Mouse (Mus musculus): ENCODE results near the gene BC051142. TPM values are rescaled to one million over a fixed set of nuclear protein-coding genes. Genes with fewer than 3 reads are reported as not detected.
"Not testable (repeated sequence)": the region's sequence is repeated elsewhere in the genome, so short reads cannot be mapped to it uniquely, and the experiment has no call there.

Gene BC051142
- polyA plus RNA-seq, 1 experiment from 2014 or later: 1.3 TPM

- DNase-seq (ENCODE audit: extremely low spot score, low spot score): no peak
- Histone ChIP-seq H3K4me3 (no peak overlapping the region), H3K4me1 (no peaks in the 10 kb centered on the region), H3K9me3 (no peaks in the 10 kb centered on the region), H3K36me3 (replicated peaks) (no peaks in the 10 kb centered on the region), H3K27me3 (ENCODE audit: poor library complexity, severe bottlenecking) (no peaks in the 10 kb centered on the region), H3K27ac (no peak overlapping the region)
These were observed 29.0 kb downstream of the BC051142 start for GRCm38 (mm10) chr17:34427597-34427996.

DNA sequence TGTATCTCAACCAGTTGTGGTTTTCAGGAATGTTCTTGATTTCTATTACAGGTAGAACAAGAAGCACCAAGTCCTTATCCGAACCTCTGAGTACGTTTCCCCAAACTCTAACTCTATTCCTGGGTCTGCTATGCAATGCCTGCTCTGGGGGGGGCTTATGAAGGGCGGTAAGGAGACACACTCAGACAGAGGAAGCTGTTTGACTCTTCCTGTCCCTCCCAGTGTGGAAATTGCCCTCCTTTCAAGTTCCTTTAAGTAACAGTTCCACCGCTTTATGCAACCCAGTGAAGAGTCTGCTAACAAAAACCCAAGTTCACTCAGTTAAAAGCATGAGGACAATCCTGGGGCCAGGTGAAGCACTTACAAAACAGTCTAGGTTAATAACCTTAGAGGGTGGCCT lies 38.5 kb downstream of the BC051142 start:
- no peak overlapping the region for H3K27ac ChIP-seq

DNA sequence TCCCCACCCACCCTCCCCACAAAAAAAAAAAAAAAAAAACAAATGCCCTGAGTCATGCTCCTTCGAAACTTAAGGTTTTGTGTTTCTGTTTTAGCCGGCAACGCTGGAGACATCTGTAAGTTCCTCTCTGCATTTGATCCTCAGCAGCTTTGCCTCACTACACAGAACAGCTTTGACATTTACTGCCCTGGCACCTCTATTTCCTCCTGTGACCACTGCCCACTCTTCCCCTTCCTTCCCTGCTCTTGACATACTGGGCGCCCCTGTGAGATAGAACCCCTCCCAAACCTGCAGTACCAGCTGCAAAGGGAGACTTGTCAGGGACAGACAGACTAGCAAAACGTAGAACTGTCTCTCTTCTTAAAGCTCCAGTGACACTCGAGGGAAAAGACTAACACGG lies 39.0 kb downstream of the BC051142 start:
- H3K27ac ChIP-seq: no peak overlapping the region

More for the DNA sequence above, 38.5 kb downstream of the BC051142 start:
- Histone ChIP-seq H3K27me3 (ENCODE audit: poor library complexity, severe bottlenecking) (no peaks in the 10 kb centered on the region), H3K4me3 (no peak overlapping the region), H3K9me3 (peaks cover 7% of the 10 kb centered on the region; the same call in 1 of the 2 replicates), H3K36me3 (replicated peaks) (no peaks in the 10 kb centered on the region), H3K4me1 (no peaks in the 10 kb centered on the region)
- 69% methylated on average over 4 of the region's 4 CpGs for WGBS
- no peak for DNase-seq (ENCODE audit: extremely low spot score, low spot score)

GRCm38 (mm10) chr17:34438588-34438987 lies 40.0 kb downstream of the BC051142 start:
- H3K27me3 ChIP-seq (ENCODE audit: poor library complexity, severe bottlenecking): no peaks in the 10 kb centered on the region
- no peaks in the 10 kb centered on the region for H3K36me3 ChIP-seq (replicated peaks)
- no peak overlapping the region for H3K27ac ChIP-seq
- H3K9me3 ChIP-seq: peaks cover 7% of the 10 kb centered on the region; the same call in 1 of the 2 replicates
- H3K4me3 ChIP-seq: no peak overlapping the region
- no peaks in the 10 kb centered on the region for H3K4me1 ChIP-seq
- 76% methylated on average over 1 of the region's 1 CpGs for WGBS
- DNase-seq (ENCODE audit: extremely low spot score, low spot score): no peak

More for the DNA sequence above, 39.0 kb downstream of the BC051142 start:
- Histone ChIP-seq H3K4me1 (no peaks in the 10 kb centered on the region), H3K9me3 (peaks cover 7% of the 10 kb centered on the region; the same call in 1 of the 2 replicates), H3K27me3 (ENCODE audit: poor library complexity, severe bottlenecking) (no peaks in the 10 kb centered on the region), H3K4me3 (no peak overlapping the region), H3K36me3 (replicated peaks) (no peaks in the 10 kb centered on the region)
- WGBS: 77% methylated on average over 7 of the region's 7 CpGs
- DNase-seq (ENCODE audit: extremely low spot score, low spot score): no peak

DNA sequence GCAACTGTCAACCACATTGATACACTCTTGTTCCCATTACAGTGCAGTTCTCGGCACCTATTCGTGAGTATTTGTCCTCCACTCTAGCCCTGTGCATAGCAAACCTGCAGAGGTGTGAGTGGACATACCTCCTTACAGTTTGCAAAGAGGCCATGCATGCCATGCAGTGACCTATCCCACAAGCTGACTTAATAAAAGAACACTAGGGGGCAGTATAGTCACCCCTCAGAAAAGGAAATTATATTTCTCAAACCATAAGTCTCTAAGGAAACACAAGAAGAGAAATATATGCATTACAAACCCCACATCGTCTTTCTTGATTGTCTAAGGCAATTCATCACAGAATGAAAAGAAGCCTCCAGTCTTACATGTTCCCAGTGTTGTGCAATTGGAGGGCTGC lies 41.2 kb downstream of the BC051142 start:
- 60% methylated on average over 3 of the region's 3 CpGs for WGBS
- no peak overlapping the region for H3K27ac ChIP-seq
- peaks cover 7% of the 10 kb centered on the region; the same call in 1 of the 2 replicates for H3K9me3 ChIP-seq
- no peak for DNase-seq (ENCODE audit: extremely low spot score, low spot score)
- H3K4me3 ChIP-seq: no peak overlapping the region
- no peaks in the 10 kb centered on the region for H3K36me3 ChIP-seq (replicated peaks)
- H3K27me3 ChIP-seq (ENCODE audit: poor library complexity, severe bottlenecking): no peaks in the 10 kb centered on the region
- no peaks in the 10 kb centered on the region for H3K4me1 ChIP-seq

DNA sequence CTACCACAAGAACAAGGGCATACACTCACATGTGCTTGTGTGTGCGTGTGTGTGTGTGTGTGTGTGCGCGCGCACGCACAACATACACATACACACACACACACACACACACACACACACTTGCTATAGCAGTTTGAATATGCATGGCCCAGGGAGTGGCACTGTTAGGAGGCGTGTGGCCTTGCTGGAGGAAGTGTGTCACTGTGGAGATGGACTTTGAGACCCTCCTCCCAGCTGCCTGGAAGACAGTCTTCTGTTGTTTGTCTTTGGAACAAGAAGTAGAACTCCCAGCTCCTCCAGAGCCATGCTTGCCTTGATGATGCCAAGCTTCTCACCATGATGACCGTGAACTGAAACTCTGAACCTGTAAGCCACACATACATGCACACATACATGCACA lies 43.4 kb downstream of the BC051142 start:
- Histone ChIP-seq H3K4me1 (no peaks in the 10 kb centered on the region), H3K27me3 (ENCODE audit: poor library complexity, severe bottlenecking) (no peaks in the 10 kb centered on the region), H3K9me3 (no peaks in the 10 kb centered on the region), H3K4me3 (no peak overlapping the region), H3K36me3 (replicated peaks) (no peaks in the 10 kb centered on the region), H3K27ac (no peak overlapping the region)
- DNase-seq (ENCODE audit: extremely low spot score, low spot score): no peak
- WGBS: 96% methylated on average over 7 of the region's 7 CpGs

DNA sequence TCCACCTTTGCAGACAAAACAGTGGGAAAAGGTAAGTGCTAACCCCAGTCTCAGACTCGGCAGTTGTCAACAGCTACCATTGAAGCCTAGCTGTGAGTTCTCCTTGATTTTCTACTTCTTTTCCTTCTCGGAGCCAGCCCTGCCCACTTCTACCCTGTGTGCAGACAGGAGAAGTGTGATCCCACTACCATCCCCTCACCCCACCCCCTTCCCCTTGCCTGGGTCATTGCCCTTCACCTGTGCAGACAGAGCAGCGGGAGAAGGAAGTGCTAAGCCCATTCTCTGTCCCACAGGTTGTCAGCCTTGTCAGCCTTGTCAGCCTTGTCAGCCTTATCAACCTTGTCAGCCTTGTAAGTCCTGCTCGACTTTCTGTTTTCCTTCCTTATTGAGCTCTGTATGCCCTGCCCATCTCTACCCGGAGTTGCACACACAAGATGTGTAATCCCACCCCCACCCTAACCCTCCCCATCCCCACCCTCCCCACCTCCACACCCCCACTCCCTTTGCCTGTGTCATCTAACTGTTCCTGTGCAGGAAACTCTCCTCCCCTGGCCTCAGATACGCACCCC lies 49.9 kb downstream of the BC051142 start:
- 64% methylated on average over 6 of the region's 6 CpGs for WGBS
- 0 out of 2 replicates have a peak, but pooled peaks cover 4% of the 10 kb centered on the region for H3K4me1 ChIP-seq

GRCm38 (mm10) chr17:34457668-34458067 lies 59.0 kb downstream of the BC051142 start:
- H3K9me3 ChIP-seq: no peaks in the 10 kb centered on the region
- H3K4me3 ChIP-seq: no peak overlapping the region
- 83% methylated on average over 4 of the region's 4 CpGs for WGBS
- no peaks in the 10 kb centered on the region for H3K36me3 ChIP-seq (replicated peaks)
- no peak overlapping the region for H3K27ac ChIP-seq
- no peak for DNase-seq (ENCODE audit: extremely low spot score, low spot score)
- H3K27me3 ChIP-seq (ENCODE audit: poor library complexity, severe bottlenecking): no peaks in the 10 kb centered on the region
- H3K4me1 ChIP-seq: peaks cover 6% of the 10 kb centered on the region; the same call in 1 of the 2 replicates

More for the DNA sequence above, 49.9 kb downstream of the BC051142 start:
- no peak overlapping the region for H3K27ac ChIP-seq
- H3K36me3 ChIP-seq (replicated peaks): no peaks in the 10 kb centered on the region
- no peak for DNase-seq (ENCODE audit: extremely low spot score, low spot score)
- H3K4me3 ChIP-seq: no peak overlapping the region
- no peaks in the 10 kb centered on the region for H3K9me3 ChIP-seq
- H3K27me3 ChIP-seq (ENCODE audit: poor library complexity, severe bottlenecking): no peaks in the 10 kb centered on the region

DNA sequence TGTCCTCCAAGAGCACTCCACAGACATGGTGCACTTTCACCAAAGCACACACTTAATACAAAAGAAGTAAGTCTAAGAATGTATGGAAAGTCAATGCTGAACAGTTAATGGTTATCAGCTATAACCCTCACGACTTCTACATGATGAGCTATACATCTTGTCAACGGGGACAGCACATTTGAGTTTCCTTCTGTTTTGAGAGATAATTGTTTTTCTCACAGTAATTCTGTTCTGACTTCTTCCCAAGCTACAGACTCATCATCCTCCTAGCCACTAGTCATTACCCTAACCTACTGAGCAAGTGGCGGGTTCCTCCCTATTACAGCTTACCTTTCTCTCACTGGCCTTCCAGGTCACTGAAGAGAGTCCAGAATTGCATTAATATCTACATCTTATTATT lies 60.6 kb downstream of the BC051142 start:
- WGBS: 85% methylated on average over 3 of the region's 3 CpGs

GRCm38 (mm10) chr17:34465906-34466305 lies 67.3 kb downstream of the BC051142 start:
- not testable (repeated sequence) for H3K36me3 ChIP-seq (replicated peaks); H3K27me3 ChIP-seq (ENCODE audit: poor library complexity, severe bottlenecking); H3K4me1 ChIP-seq; DNase-seq (ENCODE audit: extremely low spot score, low spot score); H3K9me3 ChIP-seq; H3K27ac ChIP-seq; H3K4me3 ChIP-seq

More for the DNA sequence above, 60.6 kb downstream of the BC051142 start:
- H3K27ac ChIP-seq: no peak overlapping the region
- no peaks in the 10 kb centered on the region for H3K9me3 ChIP-seq
- H3K27me3 ChIP-seq (ENCODE audit: poor library complexity, severe bottlenecking): no peaks in the 10 kb centered on the region
- H3K4me3 ChIP-seq: no peak overlapping the region
- H3K36me3 ChIP-seq (replicated peaks): no peaks in the 10 kb centered on the region
- H3K4me1 ChIP-seq: peaks cover 6% of the 10 kb centered on the region; the same call in 1 of the 2 replicates
- no peak for DNase-seq (ENCODE audit: extremely low spot score, low spot score)

DNA sequence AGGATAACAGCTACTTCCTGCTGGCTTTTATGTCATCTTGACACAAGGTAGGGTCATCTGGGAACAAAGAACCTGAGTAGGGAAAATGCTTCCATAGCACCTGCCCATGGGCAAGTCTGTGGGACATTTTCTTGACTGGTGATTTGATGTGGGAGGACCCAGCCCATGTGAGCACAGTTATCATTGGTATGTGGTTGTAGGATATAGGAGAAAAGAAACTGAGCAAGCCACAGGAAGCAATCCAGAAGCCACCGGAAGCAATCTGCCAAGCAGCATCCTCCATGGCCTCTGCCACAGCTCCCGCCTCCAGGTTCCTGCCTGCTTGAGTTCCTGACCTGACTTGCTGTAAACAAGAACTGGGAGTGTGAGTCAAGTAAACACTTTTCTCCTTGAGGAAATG lies 71.9 kb downstream of the BC051142 start:
- no peak for DNase-seq (ENCODE audit: extremely low spot score, low spot score)
- Histone ChIP-seq H3K36me3 (replicated peaks) (no peaks in the 10 kb centered on the region), H3K27me3 (ENCODE audit: poor library complexity, severe bottlenecking) (no peaks in the 10 kb centered on the region), H3K27ac (no peak overlapping the region), H3K9me3 (no peaks in the 10 kb centered on the region), H3K4me1 (no peaks in the 10 kb centered on the region), H3K4me3 (no peak overlapping the region)
- WGBS: 89% methylated on average over 2 of the region's 2 CpGs

DNA sequence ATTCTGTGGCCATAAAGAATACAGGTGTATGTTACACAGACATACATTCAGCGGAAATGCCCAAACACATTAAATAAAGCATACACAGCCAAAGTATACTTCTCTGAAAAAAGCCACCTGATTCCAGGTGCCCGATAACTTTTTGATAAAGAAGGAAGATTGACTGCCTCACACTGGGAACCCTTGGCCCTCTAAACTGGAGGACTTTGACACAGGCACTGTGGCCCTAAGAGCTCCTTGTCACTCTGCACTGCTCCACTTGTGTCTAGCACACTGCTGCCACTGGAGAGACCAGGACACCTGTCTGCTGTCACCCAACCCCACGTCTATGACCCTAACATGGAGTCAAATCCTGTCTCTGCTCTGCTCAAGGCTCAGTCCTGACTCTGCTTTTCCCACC lies 76.4 kb downstream of the BC051142 start:
- no peak overlapping the region for H3K27ac ChIP-seq
- 82% methylated on average over 3 of the region's 3 CpGs for WGBS
- H3K9me3 ChIP-seq: no peaks in the 10 kb centered on the region
- H3K4me1 ChIP-seq: no peaks in the 10 kb centered on the region
- H3K27me3 ChIP-seq (ENCODE audit: poor library complexity, severe bottlenecking): no peaks in the 10 kb centered on the region
- H3K36me3 ChIP-seq (replicated peaks): no peaks in the 10 kb centered on the region
- no peak overlapping the region for H3K4me3 ChIP-seq
- DNase-seq (ENCODE audit: extremely low spot score, low spot score): no peak

DNA sequence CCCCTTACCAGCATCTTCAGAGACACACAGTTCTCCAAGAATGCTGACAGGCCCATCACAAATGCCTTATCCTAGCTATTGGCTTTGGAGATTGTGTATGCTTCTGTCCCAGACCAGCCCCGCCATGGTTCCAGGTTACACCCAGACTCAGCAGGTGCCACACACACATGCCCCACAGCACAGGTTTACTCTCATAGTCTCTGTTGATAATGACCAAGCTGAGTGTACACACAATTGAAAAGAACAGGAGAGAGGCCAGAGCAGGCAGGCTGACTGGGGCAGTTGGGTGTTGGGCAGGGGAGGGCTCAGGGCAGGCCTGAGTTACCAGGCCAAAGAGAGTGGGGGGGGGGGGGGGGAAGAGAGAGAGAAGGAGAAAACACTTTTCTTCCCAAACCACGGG lies 77.8 kb downstream of the BC051142 start:
- H3K4me1 ChIP-seq: no peaks in the 10 kb centered on the region
- H3K9me3 ChIP-seq: no peaks in the 10 kb centered on the region
- no peaks in the 10 kb centered on the region for H3K36me3 ChIP-seq (replicated peaks)
- no peak for DNase-seq (ENCODE audit: extremely low spot score, low spot score)
- H3K27me3 ChIP-seq (ENCODE audit: poor library complexity, severe bottlenecking): no peaks in the 10 kb centered on the region
- H3K27ac ChIP-seq: no peak overlapping the region
- no peak overlapping the region for H3K4me3 ChIP-seq
- 96% methylated on average over 1 of the region's 2 CpGs for WGBS

All from forebrain, embryonic 10.5 days (tissue).